Mouse (Mus musculus) megakaryocyte, embryonic 14.5 days (primary cell): Measurements from ENCODE around the gene Gdpd3. TPM values are rescaled to one million over a fixed set of nuclear protein-coding genes. Genes with fewer than 3 reads are reported as not detected.

Experiments used
- H3K27me3 ChIP-seq: replicated peaks from 2 replicates; pipeline ENCODE3; 2012; ENCODE audit warnings: inconsistent platforms
- H3K36me3 ChIP-seq: replicated peaks from 2 replicates; pipeline ENCODE3; 2012; ENCODE audit warnings: low read length, inconsistent platforms, mixed read lengths
- H3K4me1 ChIP-seq: 2 replicates; pipeline ENCODE4 v1.6.1; 2012; ENCODE audit warnings: inconsistent platforms
- H3K4me3 ChIP-seq: replicated peaks from 2 replicates; pipeline ENCODE3; 2012; ENCODE audit warnings: moderate library complexity, mild to moderate bottlenecking, inconsistent platforms
- H3K9me3 ChIP-seq: 2 replicates; pipeline ENCODE4 v1.6.1; 2012; ENCODE audit warnings: inconsistent platforms
- FLI1 ChIP-seq: IDR thresholded peaks from 2 replicates; pipeline ENCODE4 v1.6.1; 2012; ENCODE audit warnings: low read length, inconsistent platforms, mixed read lengths
- GATA1 ChIP-seq: IDR thresholded peaks from 3 replicates; pipeline ENCODE4 v1.6.1; 2012; ENCODE audit warnings: mixed read lengths, low read length, inconsistent platforms, borderline replicate concordance
- polyA plus RNA-seq: library from polyadenylated mRNA; stranded (reverse); fragments of >175 nt; gene quantifications from 2 replicates; pipeline ENCODE4 v1.2.3, GENCODE M21; 2012; ENCODE audit warnings: low replicate concordance; ENCODE audit not compliant: insufficient read depth

Gene Gdpd3
- polyA plus RNA-seq, 1 experiment, result 3.4 TPM

GRCm38 (mm10) chr7:126759672-126760390, 6.3 kb upstream of the Gdpd3 start:
- Histone ChIP-seq H3K4me3 (peak overlapping the region; percentile 100), H3K9me3 (no peaks in the 10 kb centered on the region), H3K36me3 (peaks cover 44% of the 10 kb centered on the region), H3K4me1 (peaks cover 70% of the 10 kb centered on the region), H3K27me3 (no peaks in the 10 kb centered on the region)
- TF ChIP-seq FLI1 (no peak), GATA1 (no peak)

- H3K4me3 ChIP-seq, result peak overlapping the region; percentile 100
- no peaks in the 10 kb centered on the region for H3K9me3 ChIP-seq
- TF ChIP-seq FLI1 (no peak), GATA1 (no peak)
- peaks cover 70% of the 10 kb centered on the region for H3K4me1 ChIP-seq
- H3K27me3 ChIP-seq, result no peaks in the 10 kb centered on the region
- peaks cover 49% of the 10 kb centered on the region for H3K36me3 ChIP-seq
Observed at GRCm38 (mm10) chr7:126760391-126760802, 5.7 kb upstream of the Gdpd3 start.

GRCm38 (mm10) chr7:126760956-126761355, 5.2 kb upstream of the Gdpd3 start:
- no peaks in the 10 kb centered on the region for H3K27me3 ChIP-seq
- peaks cover 55% of the 10 kb centered on the region for H3K36me3 ChIP-seq
- peaks cover 72% of the 10 kb centered on the region for H3K4me1 ChIP-seq
- H3K4me3 ChIP-seq, result peak overlapping the region; percentile 100
- no peaks in the 10 kb centered on the region for H3K9me3 ChIP-seq
- TF ChIP-seq GATA1 (no peak), FLI1 (no peak)

- peaks cover 61% of the 10 kb centered on the region for H3K36me3 ChIP-seq
- H3K9me3 ChIP-seq, result no peaks in the 10 kb centered on the region
- peaks cover 79% of the 10 kb centered on the region for H3K4me1 ChIP-seq
Observed at GRCm38 (mm10) chr7:126761529-126762067, 4.5 kb upstream of the Gdpd3 start.

DNA sequence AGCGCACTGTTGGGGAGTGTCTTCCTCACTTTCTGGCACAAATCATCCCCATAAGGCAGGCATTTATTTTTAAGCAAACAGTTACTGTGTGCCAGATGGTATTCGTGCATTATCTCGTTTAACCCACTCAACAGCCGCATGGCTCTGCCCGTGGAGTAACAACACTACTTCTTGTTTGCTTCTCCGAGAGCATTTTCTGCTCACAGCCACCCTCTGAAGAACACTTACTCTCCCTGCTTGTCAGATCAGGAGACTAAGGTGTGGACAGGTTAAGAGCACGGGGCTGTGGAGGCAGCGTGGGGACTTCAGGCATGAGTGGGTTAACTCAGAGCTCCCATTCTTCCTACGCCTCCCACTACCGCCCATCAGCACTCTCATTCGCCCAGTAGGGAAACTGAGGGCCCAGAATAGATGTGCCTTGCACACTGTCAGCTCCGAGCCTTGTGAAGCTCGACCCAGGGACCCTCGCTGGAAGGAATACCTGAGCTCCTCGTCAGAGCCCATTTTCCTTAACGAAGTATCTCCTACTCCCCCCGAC, 3.6 kb upstream of the Gdpd3 start:
- no peaks in the 10 kb centered on the region for H3K9me3 ChIP-seq
- no peak for TF ChIP-seq GATA1
- no peak for TF ChIP-seq FLI1
- no peaks in the 10 kb centered on the region for H3K27me3 ChIP-seq
- H3K4me1 ChIP-seq, result peaks cover 87% of the 10 kb centered on the region
- H3K36me3 ChIP-seq, result peaks cover 71% of the 10 kb centered on the region
- H3K4me3 ChIP-seq, result no peak overlapping the region

More at GRCm38 (mm10) chr7:126761529-126762067, 4.5 kb upstream of the Gdpd3 start:
- TF ChIP-seq GATA1 (no peak), FLI1 (no peak)
- Histone ChIP-seq H3K4me3 (peak overlapping the region; percentile 100), H3K27me3 (no peaks in the 10 kb centered on the region)

DNA sequence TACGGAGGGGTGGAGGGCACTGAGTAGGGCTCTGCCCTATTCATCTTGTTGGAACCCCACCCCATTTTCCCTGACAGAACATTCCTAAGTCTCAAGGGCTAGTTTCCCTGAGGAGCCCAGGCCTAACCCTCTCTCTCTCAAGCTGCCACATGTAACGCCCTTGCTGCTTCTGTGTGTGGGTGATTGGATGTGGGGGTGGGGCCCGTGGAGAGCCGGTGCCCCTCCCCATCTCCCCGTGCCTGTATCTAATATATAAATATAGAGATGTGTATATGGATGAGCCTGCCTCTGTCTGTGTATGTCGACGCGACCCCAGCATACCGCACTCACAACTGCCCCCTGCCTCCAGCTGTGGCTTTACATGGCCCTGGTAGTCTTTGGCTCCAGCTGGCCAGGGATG, 594 bp upstream of the Gdpd3 start:
- peaks cover 100% of the 10 kb centered on the region for H3K36me3 ChIP-seq
- H3K9me3 ChIP-seq, result no peaks in the 10 kb centered on the region
- H3K4me3 ChIP-seq, result peak overlapping the region; percentile 67
- peaks cover 77% of the 10 kb centered on the region for H3K4me1 ChIP-seq
- TF ChIP-seq GATA1, result no peak
- TF ChIP-seq FLI1, result no peak
- no peaks in the 10 kb centered on the region for H3K27me3 ChIP-seq

DNA sequence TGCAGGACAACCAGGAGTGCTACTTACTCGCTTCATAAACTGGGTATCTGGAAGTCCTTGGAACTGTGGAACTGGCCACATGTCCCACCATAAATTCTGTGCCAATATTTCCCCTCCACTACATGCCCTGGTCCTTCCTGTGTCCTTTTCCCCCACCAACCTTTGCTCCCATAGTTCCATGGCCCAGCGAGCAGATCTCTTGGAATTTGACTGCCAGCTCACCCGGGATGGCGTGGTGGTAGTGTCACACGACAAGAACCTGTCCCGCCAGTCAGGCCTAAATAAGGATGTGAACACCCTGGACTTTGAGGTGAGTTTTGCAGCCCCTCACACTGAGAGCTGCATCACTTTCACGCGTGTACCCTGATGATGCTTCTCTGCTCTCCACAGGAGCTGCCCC, 867 bp downstream of the Gdpd3 start:
- Histone ChIP-seq H3K4me3 (no peak overlapping the region), H3K36me3 (peaks cover 96% of the 10 kb centered on the region), H3K9me3 (no peaks in the 10 kb centered on the region), H3K27me3 (no peaks in the 10 kb centered on the region), H3K4me1 (peaks cover 69% of the 10 kb centered on the region)
- TF ChIP-seq GATA1, result no peak
- TF ChIP-seq FLI1, result no peak

DNA sequence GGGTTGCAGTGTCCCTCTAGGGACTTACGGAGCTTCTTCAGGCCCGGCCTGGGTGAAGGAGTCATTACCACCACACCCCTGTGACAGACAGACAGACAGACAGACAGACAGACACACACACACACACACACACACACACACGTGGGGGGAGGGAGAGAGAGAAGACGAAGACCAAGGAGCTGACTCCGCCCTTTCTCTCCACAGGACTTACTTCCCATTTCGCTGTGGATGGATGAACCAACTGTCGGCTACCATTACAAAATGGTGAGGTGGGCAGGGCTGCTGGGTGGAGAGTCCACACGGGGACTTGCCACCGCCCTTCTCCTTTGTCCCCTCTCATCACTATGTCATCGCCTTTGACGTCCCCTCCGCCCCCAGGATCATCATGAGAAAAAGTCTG, 4.7 kb downstream of the Gdpd3 start:
- peaks cover 65% of the 10 kb centered on the region for H3K4me1 ChIP-seq
- no peaks in the 10 kb centered on the region for H3K27me3 ChIP-seq
- H3K9me3 ChIP-seq, result no peaks in the 10 kb centered on the region
- TF ChIP-seq FLI1 (no peak), GATA1 (no peak)
- H3K36me3 ChIP-seq, result peaks cover 88% of the 10 kb centered on the region
- no peak overlapping the region for H3K4me3 ChIP-seq

DNA sequence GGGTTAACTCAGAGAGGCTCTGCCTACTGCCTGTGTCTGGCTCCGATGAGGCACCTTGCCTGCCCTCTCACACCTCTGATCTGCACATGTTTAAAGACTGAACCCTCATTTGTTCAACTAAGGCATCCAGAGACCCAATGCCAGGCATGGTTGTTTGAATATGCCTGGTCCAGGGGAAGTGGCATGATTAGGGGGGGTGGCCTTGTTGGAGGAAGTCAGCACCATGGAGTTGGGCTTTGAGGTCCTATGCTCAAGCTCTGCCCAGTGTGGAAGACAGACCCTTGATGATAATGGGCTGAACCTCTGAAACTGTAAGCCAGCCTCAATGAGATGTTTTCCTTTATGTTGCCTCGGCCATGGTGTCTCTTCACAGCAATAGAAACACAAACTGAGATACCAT, 7.2 kb downstream of the Gdpd3 start:
- H3K9me3 ChIP-seq, result no peaks in the 10 kb centered on the region
- TF ChIP-seq GATA1, result no peak
- no peak for TF ChIP-seq FLI1
- peak overlapping the region; percentile 83 for H3K4me3 ChIP-seq
- H3K4me1 ChIP-seq, result peaks cover 66% of the 10 kb centered on the region
- peaks cover 75% of the 10 kb centered on the region for H3K36me3 ChIP-seq
- no peaks in the 10 kb centered on the region for H3K27me3 ChIP-seq

DNA sequence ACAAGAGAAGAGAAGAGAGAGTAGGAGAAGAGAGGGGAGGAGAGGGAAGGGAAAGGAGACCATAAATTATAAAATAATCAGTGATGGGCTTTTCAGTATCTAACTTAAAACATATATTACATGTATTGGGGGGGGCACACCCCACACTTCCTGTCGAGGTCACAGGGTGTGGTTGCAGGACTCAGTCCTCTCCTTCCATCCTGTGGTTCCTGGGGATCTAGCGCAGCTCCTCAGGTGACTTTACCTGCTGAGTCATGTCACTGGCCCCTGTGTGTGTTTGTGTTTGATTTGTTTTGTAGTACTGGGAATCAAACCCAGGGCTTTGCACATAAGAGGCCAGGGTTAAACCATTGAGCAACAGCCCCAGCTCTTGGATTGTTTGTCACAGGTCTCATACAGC, 8.3 kb downstream of the Gdpd3 start:
- Histone ChIP-seq H3K4me1 (peaks cover 72% of the 10 kb centered on the region), H3K4me3 (no peak overlapping the region), H3K9me3 (no peaks in the 10 kb centered on the region), H3K36me3 (peaks cover 73% of the 10 kb centered on the region), H3K27me3 (no peaks in the 10 kb centered on the region)
- TF ChIP-seq FLI1, result no peak
- TF ChIP-seq GATA1, result no peak
